Mouse (Mus musculus) gastrocnemius, postnatal 25 days (tissue): Measurements from ENCODE around the gene Tor3a. TPM values are rescaled to one million over a fixed set of nuclear protein-coding genes. Genes with fewer than 3 reads are reported as not detected.

ENCODE experiments used
- DNase-seq: peaks from one replicate; pipeline ENCODE4 v3.0.0; 2022
- long read RNA-seq, 2 experiments: library from polyadenylated mRNA; stranded (forward); transcript quantifications; one replicate each; pipeline ENCODE4 v2.0.0; 2021
- total RNA-seq, 2 experiments: library from RNA; stranded (reverse); gene quantifications; 1 replicate in 1 of 2; 2 replicates in 1 of 2; pipeline ENCODE4 v1.2.3; 2021

The Tor3a gene
- 1 to 10 TPM; 4.3 to 6.7 TPM for total RNA-seq
- long read RNA-seq, experiment 1, transcript Tor3a-201 (6 exons, 3,285 nt), result major isoform, 5 of 9 reads
- long read RNA-seq, experiment 1, partial matches to known transcripts, result 0 of 9 reads
- long read RNA-seq, experiment 1, other reads (novel, unspliced or antisense), result 4 of 9 reads
- long read RNA-seq, experiment 2, transcript Tor3a-201 (6 exons, 3,285 nt), result major isoform, 14 of 17 reads
- long read RNA-seq, experiment 2, partial matches to known transcripts, result 1 of 17 reads
- long read RNA-seq, experiment 2, other reads (novel, unspliced or antisense), result 2 of 17 reads

- DNase-seq, result peak; percentile 83
Measured at GRCm38 (mm10) chr1:156674195-156675000, at the start of gene Tor3a. Gene Tor3a, minus strand, starts transcription at chr1:156674356.

- no peak for DNase-seq
Measured at GRCm38 (mm10) chr1:156722089-156722488, 47.9 kb upstream of the Tor3a start.

- no peak for DNase-seq
Measured at GRCm38 (mm10) chr1:156720046-156720445, 45.9 kb upstream of the Tor3a start.

- peak; percentile 98 for DNase-seq
Measured at GRCm38 (mm10) chr1:156718950-156719805, 45.0 kb upstream of the Tor3a start, which contains the start of gene Fam20b. Gene Fam20b, minus strand, starts transcription at chr1:156719086.

GRCm38 (mm10) chr1:156718286-156718949 is 44.3 kb upstream of the Tor3a start:
- no peak for DNase-seq

DNA sequence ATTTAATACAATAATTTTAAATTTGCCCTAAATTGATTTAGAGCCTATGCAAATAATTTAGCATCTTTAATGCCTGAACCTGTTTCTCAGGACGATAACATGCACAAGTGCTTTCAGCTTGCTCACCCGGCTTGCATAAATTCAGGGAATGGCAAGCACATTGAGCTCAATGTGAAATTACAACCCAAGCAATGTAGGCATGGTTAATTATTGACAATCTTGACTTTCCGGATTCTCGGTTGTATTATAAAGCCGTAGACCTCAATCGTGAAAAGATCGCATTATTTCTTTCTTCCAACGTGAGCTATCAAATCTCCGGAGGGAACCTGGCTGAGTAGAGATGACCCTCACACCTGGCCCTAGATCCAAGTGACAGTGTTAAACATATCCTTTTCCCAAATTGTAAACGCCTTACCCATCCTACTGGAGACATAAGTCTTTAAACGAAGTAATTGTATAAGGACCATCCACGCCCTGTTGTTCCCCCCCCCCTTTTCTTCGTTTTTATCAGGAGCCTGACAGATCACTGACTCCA is 43.7 kb upstream of the Tor3a start:
- DNase-seq, result no peak

GRCm38 (mm10) chr1:156716681-156717080 is 42.5 kb upstream of the Tor3a start:
- no peak for DNase-seq

DNA sequence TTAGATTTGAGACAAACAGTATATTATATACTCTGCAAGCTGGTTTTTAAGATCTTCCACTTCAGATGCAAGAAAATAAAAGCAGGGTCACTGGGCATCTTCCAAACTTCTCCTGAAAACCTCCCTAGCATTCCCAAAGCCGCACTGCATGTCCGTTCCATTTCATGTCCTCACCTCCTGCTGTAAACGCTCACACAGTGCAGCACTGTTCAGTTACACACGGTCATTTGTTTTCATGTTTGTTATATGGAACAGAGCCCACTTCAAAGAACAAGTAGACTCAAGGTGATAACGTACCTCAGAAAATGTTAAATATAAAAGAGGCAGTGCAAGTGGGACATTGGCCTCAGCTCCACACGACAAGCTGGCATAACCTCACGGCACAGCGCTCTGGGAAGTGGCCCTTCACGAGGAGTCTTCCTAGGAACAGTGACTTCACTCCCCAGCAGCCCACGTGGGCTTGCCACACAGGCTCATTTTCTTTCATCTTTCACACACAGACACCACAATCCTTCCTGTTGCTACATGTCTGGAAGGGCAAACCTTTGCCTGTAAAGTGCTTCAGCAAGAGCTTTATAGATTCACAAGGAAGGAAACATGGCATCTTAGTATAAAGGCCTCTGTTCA is 36.4 kb upstream of the Tor3a start:
- no peak for DNase-seq

GRCm38 (mm10) chr1:156708672-156709071 is 34.5 kb upstream of the Tor3a start:
- DNase-seq, result no peak

- DNase-seq, result no peak
Measured at GRCm38 (mm10) chr1:156705696-156706285, 31.6 kb upstream of the Tor3a start.

- DNase-seq, result no peak
Measured at GRCm38 (mm10) chr1:156703444-156703843, 29.3 kb upstream of the Tor3a start.

DNA sequence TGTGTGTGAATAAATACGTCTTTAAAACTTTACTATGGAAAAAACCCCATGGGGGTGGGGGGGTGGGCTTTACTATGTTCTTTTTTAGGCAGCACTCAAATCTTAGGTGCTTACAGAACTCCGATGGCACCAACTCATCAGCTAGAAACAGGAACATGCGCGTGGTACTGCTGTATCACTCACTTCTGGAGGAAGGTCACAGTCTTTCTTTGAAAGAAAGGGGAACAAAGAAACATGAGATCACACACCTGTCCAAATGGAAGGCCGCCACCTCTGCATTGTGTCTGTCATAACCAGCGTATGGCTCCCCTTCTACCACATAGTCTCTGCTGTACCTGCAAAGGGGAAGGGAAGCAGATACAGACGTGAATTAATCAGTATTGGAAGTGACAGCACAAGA is 28.0 kb upstream of the Tor3a start:
- no peak for DNase-seq

DNA sequence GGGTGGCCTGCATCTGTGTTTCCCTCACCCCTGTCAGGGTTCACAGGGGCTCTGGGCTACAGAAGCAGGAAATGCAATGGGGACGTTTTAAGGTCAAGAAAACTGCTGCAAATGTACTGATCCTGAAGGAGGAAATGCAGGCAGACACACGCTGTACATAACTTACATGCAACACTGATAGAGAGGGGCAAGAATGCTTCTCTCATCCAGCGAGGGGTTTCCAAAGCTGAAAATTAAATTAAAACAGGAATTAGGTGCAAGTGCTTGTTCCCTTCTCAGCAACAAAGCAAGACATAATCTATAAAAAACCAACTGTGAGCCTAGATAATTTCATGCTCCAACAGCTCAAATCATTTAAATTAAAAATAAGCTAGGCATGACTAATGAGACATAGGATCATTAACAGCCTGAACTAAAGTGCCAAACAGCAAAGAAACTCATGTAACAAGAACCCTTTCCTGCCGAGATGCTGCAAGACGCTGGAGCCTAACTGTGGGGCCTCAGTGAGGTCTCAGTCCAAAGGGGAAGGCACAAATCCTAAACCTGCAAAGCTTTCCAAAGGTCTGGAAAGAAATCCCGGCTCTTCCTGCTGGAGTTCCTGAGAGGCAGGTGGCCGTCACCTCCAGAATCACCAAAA is 12.0 kb upstream of the Tor3a start:
- DNase-seq, result no peak

DNA sequence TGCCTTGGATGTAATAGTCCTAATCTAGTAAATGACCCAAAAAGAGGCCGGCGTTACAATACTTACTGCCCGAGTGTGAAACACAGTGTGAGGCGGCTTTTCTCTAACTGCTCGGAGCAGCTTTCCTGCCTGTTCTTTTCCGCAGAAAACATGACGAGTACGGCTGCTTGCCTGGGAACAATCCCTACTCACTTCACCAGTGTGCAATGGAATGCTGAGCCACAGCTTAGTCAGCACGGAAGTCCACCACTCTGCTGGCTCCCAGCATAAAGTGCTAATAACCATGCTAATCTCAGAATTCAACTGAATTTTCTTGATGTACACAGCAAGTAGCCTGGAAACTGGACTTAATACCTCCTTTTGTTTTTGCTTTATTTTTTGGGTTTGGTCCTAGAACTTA is 5.4 kb upstream of the Tor3a start:
- DNase-seq, result no peak

DNA sequence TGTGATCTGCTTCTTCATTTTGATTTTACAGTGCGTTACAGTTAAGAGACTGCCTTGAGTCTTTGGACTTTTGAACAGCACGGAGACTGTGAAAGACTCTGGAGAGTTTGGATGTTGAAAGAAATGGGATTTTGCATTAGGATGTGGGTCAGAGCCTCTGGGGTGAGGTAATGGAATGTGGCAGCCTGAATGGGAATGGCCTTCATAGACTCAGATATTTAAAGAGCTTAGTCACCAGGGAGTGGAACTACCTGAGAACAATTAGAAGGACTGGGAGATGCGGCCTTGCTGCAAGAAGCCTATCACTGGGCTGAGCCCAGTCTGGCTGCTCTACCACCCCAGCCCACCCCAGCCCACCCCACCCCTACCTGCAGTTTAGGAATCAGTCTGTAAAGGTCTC is 3.1 kb upstream of the Tor3a start:
- no peak for DNase-seq

DNA sequence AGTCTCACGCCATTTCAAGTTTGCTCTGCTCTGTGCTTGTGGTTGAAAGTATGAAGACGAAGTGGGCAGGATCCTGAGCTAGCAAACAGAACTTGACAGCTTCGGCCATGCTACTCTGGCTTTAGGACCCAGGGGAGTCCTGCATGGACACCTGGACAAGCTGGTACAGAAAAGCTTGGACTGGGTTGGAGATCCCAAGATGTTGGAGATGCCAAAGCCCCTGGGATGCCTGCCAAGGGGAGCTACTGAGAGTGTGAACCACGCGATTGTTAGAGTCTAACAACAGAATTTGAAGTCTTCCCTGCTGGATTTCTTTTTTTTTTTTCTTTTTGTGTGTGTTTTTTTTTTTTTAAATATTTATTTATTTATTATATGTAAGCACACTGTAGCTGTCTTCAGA is 2.4 kb upstream of the Tor3a start:
- DNase-seq, result no peak

GRCm38 (mm10) chr1:156676171-156676570 is 2.0 kb upstream of the Tor3a start:
- DNase-seq, result no peak

GRCm38 (mm10) chr1:156673476-156674194 is 521 bp downstream of the Tor3a start:
- no peak for DNase-seq

DNA sequence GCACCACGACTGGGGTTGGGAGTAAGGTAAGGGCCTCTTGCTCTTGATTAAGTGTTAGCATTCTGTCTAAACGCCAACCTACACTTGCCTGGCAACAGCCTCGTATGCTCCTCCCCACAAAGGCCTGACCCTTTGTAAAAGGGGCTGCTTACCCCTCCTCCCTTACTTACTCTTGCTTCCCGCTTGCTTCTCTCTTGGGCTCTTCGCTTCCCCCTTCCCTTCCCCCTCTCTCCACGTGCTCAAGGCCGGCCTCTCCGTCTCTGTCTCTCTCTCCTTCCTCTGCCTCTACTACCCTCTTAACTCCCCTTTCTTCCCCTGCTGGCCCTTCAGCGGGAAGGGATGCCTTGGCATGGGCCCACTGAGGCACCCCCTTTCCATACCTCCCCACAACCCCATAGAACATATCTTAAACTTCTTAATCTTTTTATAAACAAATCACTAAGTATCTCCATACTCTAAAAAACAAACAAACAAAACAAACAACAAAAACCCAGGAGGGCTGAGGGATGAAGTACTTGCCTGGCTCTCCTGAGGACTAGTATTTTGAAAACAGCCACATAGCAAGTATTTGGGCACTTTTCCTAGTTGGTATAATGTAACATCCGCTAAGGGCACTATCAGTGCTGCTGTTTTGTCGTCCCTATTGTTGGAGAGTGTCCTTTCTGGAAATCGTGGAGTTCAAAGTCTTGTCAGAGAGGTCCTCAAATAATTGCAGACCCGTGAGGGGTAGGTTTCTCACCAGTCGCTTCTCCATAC is 1.3 kb downstream of the Tor3a start:
- no peak for DNase-seq
